Mouse (Mus musculus) MEL (cell line): Measurements from ENCODE around the gene Olfr263. TPM values are rescaled to one million over a fixed set of nuclear protein-coding genes. Genes with fewer than 3 reads are reported as not detected.

ENCODE experiments used
- DNase-seq: peaks from one replicate; pipeline ENCODE4 v3.0.0; 2011; ENCODE audit warnings: low read depth, low spot score
- H3K27ac ChIP-seq: 2 replicates; pipeline ENCODE4 v1.5.1; 2012; ENCODE audit warnings: low read depth, mild to moderate bottlenecking, control low read depth, low read length, moderate library complexity; ENCODE audit not compliant: control insufficient read depth
- H3K27me3 ChIP-seq, 2 experiments: fragments of 150-350 bp in 1 of 2; sonication (generic) in 1 of 2; 2 replicates each; pipeline ENCODE4 v1.6.1; 2012; ENCODE audit warnings: low read length in 2 of 2, mild to moderate bottlenecking in 2 of 2, improper control_type of control experiment in 1 of 2, moderate library complexity in 1 of 2; ENCODE audit not compliant: insufficient read depth in 2 of 2, control insufficient read depth in 1 of 2
- H3K36me3 ChIP-seq, 2 experiments: 2 replicates each; pipeline ENCODE4 v1.6.1; 2012 to 2014; ENCODE audit warnings: low read length in 2 of 2, improper control_type of control experiment in 1 of 2, inconsistent platforms in 1 of 2, mild to moderate bottlenecking in 1 of 2; ENCODE audit not compliant: insufficient read depth in 2 of 2, control insufficient read depth in 1 of 2
- H3K4me1 ChIP-seq, 2 experiments: fragments of 150-350 bp in 1 of 2; sonication (generic) in 1 of 2; 2 replicates each; pipeline ENCODE4 v1.6.1; 2012; ENCODE audit warnings: low read length in 2 of 2, improper control_type of control experiment in 1 of 2, mild to moderate bottlenecking in 1 of 2; ENCODE audit not compliant: insufficient read depth in 2 of 2, control insufficient read depth in 1 of 2
- H3K4me3 ChIP-seq, 2 experiments: fragments of 150-350 bp in 1 of 2; sonication (generic) in 1 of 2; 2 replicates each; pipeline ENCODE4 v1.5.1; 2012; ENCODE audit warnings: low read depth in 2 of 2, low read length in 2 of 2, mild to moderate bottlenecking in 2 of 2, moderate library complexity in 2 of 2, control low read depth in 1 of 2, improper control_type of control experiment in 1 of 2; ENCODE audit not compliant: control insufficient read depth in 1 of 2, insufficient read depth in 1 of 2
- H3K79me2 ChIP-seq: 2 replicates; pipeline ENCODE4 v1.6.1; 2012; ENCODE audit warnings: mild to moderate bottlenecking, low read length, moderate library complexity; ENCODE audit not compliant: control insufficient read depth, poor library complexity, insufficient read depth
- H3K9ac ChIP-seq: 2 replicates; pipeline ENCODE4 v1.6.1; 2012; ENCODE audit warnings: low read depth, mild to moderate bottlenecking, control low read depth, low read length, moderate library complexity; ENCODE audit not compliant: control insufficient read depth, poor library complexity, severe bottlenecking
- H3K9me3 ChIP-seq: fragments of 150-350 bp; sonication (generic); replicated peaks from 2 replicates; pipeline ENCODE4 v1.6.1; 2012; ENCODE audit warnings: mild to moderate bottlenecking, low read length, improper control_type of control experiment, moderate library complexity; ENCODE audit not compliant: insufficient read depth
- CHD1 ChIP-seq: IDR thresholded peaks from 2 replicates; pipeline ENCODE4 v1.6.1; 2012; ENCODE audit warnings: low read depth, mild to moderate bottlenecking, inconsistent platforms, low read length, improper control_type of control experiment
- CTCF ChIP-seq, 3 experiments: IDR thresholded peaks in 2 of 3; conservative IDR thresholded peaks in 1 of 3; 2 replicates each; pipeline ENCODE4 v1.5.1; 2011 to 2012; ENCODE audit warnings: low read length in 3 of 3, low read depth in 2 of 3, mild to moderate bottlenecking in 2 of 3, improper control_type of control experiment in 1 of 3, inconsistent platforms in 1 of 3, mixed read lengths in 1 of 3, moderate library complexity in 1 of 3; ENCODE audit not compliant: control insufficient read depth in 1 of 3, insufficient read depth in 1 of 3, poor library complexity in 1 of 3, severe bottlenecking in 1 of 3
- EP300 ChIP-seq, 2 experiments: IDR thresholded peaks; 2 replicates each; pipeline ENCODE4 v1.6.1; 2011; ENCODE audit warnings: improper control_type of control experiment in 2 of 2, low read length in 2 of 2, low read depth in 1 of 2, mild to moderate bottlenecking in 1 of 2
- ETS1 ChIP-seq: IDR thresholded peaks from 2 replicates; pipeline ENCODE4 v1.6.1; 2012; ENCODE audit warnings: low read depth, mild to moderate bottlenecking, inconsistent platforms, low read length, improper control_type of control experiment, moderate library complexity
- GABPA ChIP-seq: IDR thresholded peaks from 2 replicates; pipeline ENCODE4 v1.6.1; 2012; ENCODE audit warnings: low read depth, mild to moderate bottlenecking, inconsistent platforms, low read length, improper control_type of control experiment, moderate library complexity
- GATA1 ChIP-seq: IDR thresholded peaks from 2 replicates; pipeline ENCODE4 v1.6.1; 2011; ENCODE audit warnings: low read depth, low read length, improper control_type of control experiment
- HCFC1 ChIP-seq: IDR thresholded peaks from 2 replicates; pipeline ENCODE4 v1.6.1; 2012; ENCODE audit warnings: low read depth, mild to moderate bottlenecking, inconsistent platforms, low read length, improper control_type of control experiment, moderate library complexity
- KAT2A ChIP-seq: conservative IDR thresholded peaks from 2 replicates; pipeline ENCODE4 v1.6.1; 2012; ENCODE audit warnings: low read depth, low read length, improper control_type of control experiment, inconsistent platforms
- MAFK ChIP-seq: IDR thresholded peaks from 2 replicates; pipeline ENCODE4 v1.6.1; 2011; ENCODE audit warnings: low read depth, mild to moderate bottlenecking, low read length, improper control_type of control experiment, borderline replicate concordance
- MAZ ChIP-seq: IDR thresholded peaks from 2 replicates; pipeline ENCODE4 v1.6.1; 2012; ENCODE audit warnings: low read depth, mild to moderate bottlenecking, inconsistent platforms, low read length, improper control_type of control experiment
- MEF2A ChIP-seq: IDR thresholded peaks from 2 replicates; pipeline ENCODE4 v1.6.1; 2014; ENCODE audit warnings: low read depth, mild to moderate bottlenecking, inconsistent platforms, low read length, improper control_type of control experiment; ENCODE audit not compliant: poor library complexity, insufficient replicate concordance, severe bottlenecking; ENCODE audit errors: extremely low read depth
- MYB ChIP-seq: IDR thresholded peaks from 2 replicates; pipeline ENCODE4 v1.6.1; 2011; ENCODE audit warnings: mild to moderate bottlenecking, low read depth, low read length, improper control_type of control experiment
- MYC ChIP-seq: IDR thresholded peaks from 2 replicates; pipeline ENCODE4 v1.6.1; 2011; ENCODE audit warnings: low read depth, mild to moderate bottlenecking, low read length, improper control_type of control experiment, moderate library complexity
- POLR2A ChIP-seq, 2 experiments: IDR thresholded peaks; 2 replicates each; pipeline ENCODE4 v1.6.1; 2011 to 2012; ENCODE audit warnings: low read length in 2 of 2, mild to moderate bottlenecking in 2 of 2, control low read depth in 1 of 2, improper control_type of control experiment in 1 of 2, low read depth in 1 of 2, moderate library complexity in 1 of 2; ENCODE audit not compliant: control insufficient read depth in 1 of 2, insufficient read depth in 1 of 2, poor library complexity in 1 of 2
- SMC3 ChIP-seq: IDR thresholded peaks from 2 replicates; pipeline ENCODE4 v1.6.1; 2011; ENCODE audit warnings: low read depth, low read length, improper control_type of control experiment
- TAL1 ChIP-seq: IDR thresholded peaks from 2 replicates; pipeline ENCODE4 v1.6.1; 2012; ENCODE audit warnings: mild to moderate bottlenecking, inconsistent platforms, low read length, moderate library complexity, mixed read lengths
- TBP ChIP-seq: IDR thresholded peaks from 2 replicates; pipeline ENCODE4 v1.8.0; 2011; ENCODE audit warnings: low read depth, low read length, improper control_type of control experiment
- TCF12 ChIP-seq: IDR thresholded peaks from 2 replicates; pipeline ENCODE4 v1.6.1; 2014; ENCODE audit warnings: low read depth, mild to moderate bottlenecking, inconsistent platforms, low read length, improper control_type of control experiment, moderate library complexity
- USF2 ChIP-seq, 2 experiments: IDR thresholded peaks; 2 replicates each; pipeline ENCODE4 v1.6.1; 2011 to 2012; ENCODE audit warnings: improper control_type of control experiment in 2 of 2, low read length in 2 of 2, borderline replicate concordance in 1 of 2, inconsistent platforms in 1 of 2, low read depth in 1 of 2, mild to moderate bottlenecking in 1 of 2; ENCODE audit not compliant: insufficient read depth in 1 of 2
- ZC3H11A ChIP-seq: IDR thresholded peaks from 2 replicates; pipeline ENCODE4 v1.6.1; 2012; ENCODE audit warnings: low read depth, mild to moderate bottlenecking, inconsistent platforms, low read length, improper control_type of control experiment
- ZMIZ1 ChIP-seq: IDR thresholded peaks from 2 replicates; pipeline ENCODE4 v1.6.1; 2012; ENCODE audit warnings: low read depth, mild to moderate bottlenecking, inconsistent platforms, low read length, improper control_type of control experiment, moderate library complexity
- polyA plus RNA-seq, 2 experiments: library from polyadenylated mRNA; stranded (reverse) in 1 of 2; unstranded in 1 of 2; fragments of >175 nt in 1 of 2; fragments of >200 nt in 1 of 2; gene quantifications; 2 replicates each; pipeline versions ENCODE4 v1.2.1 to v1.2.4; 2012; ENCODE audit warnings: low replicate concordance in 2 of 2, low read depth in 1 of 2; ENCODE audit not compliant: insufficient read length in 2 of 2, insufficient read depth in 1 of 2, missing spikeins in 1 of 2
- total RNA-seq: library from RNA; depleted of rRNA; stranded (reverse); fragments of 300-350 nt; gene quantifications from 2 replicates; pipeline ENCODE4 v1.2.3, GENCODE M21; 2012

The Olfr263 gene
- total and polyA plus RNA-seq, 3 experiments: not detected

- Histone ChIP-seq H3K4me3 (peak overlapping the region; percentile 48 to 86), H3K9ac (peak overlapping the region; percentile 57), H3K4me1 (peaks cover 13 to 29% of the 10 kb centered on the region in 2 experiments), H3K9me3 (no peaks in the 10 kb centered on the region), H3K27me3 (no peaks in the 10 kb centered on the region), H3K36me3 (peaks cover 12 to 37% of the 10 kb centered on the region in 2 experiments), H3K79me2 (peaks cover 34% of the 10 kb centered on the region), H3K27ac (peak overlapping the region; percentile 6; the same call in 1 of the 2 replicates)
- DNase-seq: peak; percentile 59
- TF ChIP-seq KAT2A (no peak), MEF2A (no peak), HCFC1 (no peak), MYC (no peak), TCF12 (no peak), ZMIZ1 (no peak), ZC3H11A (no peak), POLR2A (IDR thresholded peaks at IDR 0.05; ENCODE audit: control insufficient read depth in 1 of 2, insufficient read depth in 1 of 2, low read depth in 1 of 2, low read length in 2 of 2, poor library complexity in 1 of 2) (no peak), CTCF (IDR thresholded peaks at IDR 0.05 in 2 of 3, conservative IDR thresholded peaks at IDR 0.05 in 1 of 3; ENCODE audit: control insufficient read depth in 1 of 3, insufficient read depth in 1 of 3, low read depth in 2 of 3, low read length in 3 of 3, poor library complexity in 1 of 3, severe bottlenecking in 1 of 3) (no peak), SMC3 (no peak), CHD1 (no peak), MAZ (no peak), MYB (no peak), GABPA (no peak), MAFK (no peak), ETS1 (no peak), USF2 (IDR thresholded peaks at IDR 0.05; ENCODE audit: borderline replicate concordance in 1 of 2, insufficient read depth in 1 of 2, low read depth in 1 of 2, low read length in 2 of 2) (no peak)
These were observed 48.9 kb downstream of the Olfr263 start for GRCm38 (mm10) chr13:21178364-21178763.

GRCm38 (mm10) chr13:21179367-21179723 lies 49.9 kb downstream of the Olfr263 start, which contains the start of gene Trim27:
Gene Trim27, plus strand, starts transcription at chr13:21179445.
- TF ChIP-seq EP300 (IDR thresholded peaks at IDR 0.05; ENCODE audit: low read depth in 1 of 2, low read length in 2 of 2): no peak
- no peak for TF ChIP-seq TBP
- no peak for TF ChIP-seq TAL1
- TF ChIP-seq USF2 (IDR thresholded peaks at IDR 0.05; ENCODE audit: borderline replicate concordance in 1 of 2, insufficient read depth in 1 of 2, low read depth in 1 of 2, low read length in 2 of 2): no peak
- TF ChIP-seq POLR2A (IDR thresholded peaks at IDR 0.05; ENCODE audit: control insufficient read depth in 1 of 2, insufficient read depth in 1 of 2, low read depth in 1 of 2, low read length in 2 of 2, poor library complexity in 1 of 2): peak in 1 of 2 experiments; percentile 34; a peak in 2 of 4 replicates
- no peak for TF ChIP-seq MAFK
- TF ChIP-seq GATA1: no peak
- DNase-seq: no peak
- H3K36me3 ChIP-seq: peaks cover 19 to 45% of the 10 kb centered on the region in 2 experiments
- H3K27ac ChIP-seq: peak within 1 kb of the TSS; percentile 97
- H3K4me1 ChIP-seq: peaks cover 13 to 32% of the 10 kb centered on the region in 2 experiments
- H3K27me3 ChIP-seq: no peaks in the 10 kb centered on the region
- H3K9me3 ChIP-seq: no peaks in the 10 kb centered on the region
- H3K4me3 ChIP-seq: peak within 1 kb of the TSS; percentile 48 to 86
- H3K79me2 ChIP-seq: peaks cover 42% of the 10 kb centered on the region
- peak within 1 kb of the TSS; percentile 90 for H3K9ac ChIP-seq
